Mouse (Mus musculus) G1E (cell line): Measurements from ENCODE around the gene Magi2.

Source experiments
- CTCF ChIP-seq: IDR thresholded peaks from 2 replicates; pipeline ENCODE4 v1.5.1; 2012; ENCODE audit warnings: low read depth, low read length, inconsistent platforms, mixed read lengths
- GATA1 ChIP-seq: IDR thresholded peaks from 2 replicates; pipeline ENCODE4 v1.6.1; 2012; ENCODE audit warnings: borderline replicate concordance, low read length, inconsistent platforms, mixed read lengths

GRCm38 (mm10) chr5:20231908-20232307 lies 1005.1 kb downstream of the Magi2 start:
- no peak for TF ChIP-seq CTCF
- no peak for TF ChIP-seq GATA1
